Mouse (Mus musculus) myocyte (in vitro differentiated cells): ENCODE results near the gene Pold2.

Experiments used
- E2F4 ChIP-seq: IDR thresholded peaks from one replicate; pipeline ENCODE4 v1.6.1; 2011; ENCODE audit warnings: mild to moderate bottlenecking, control low read depth, moderate library complexity; ENCODE audit not compliant: insufficient read depth
- MAX ChIP-seq: IDR thresholded peaks from one replicate; pipeline ENCODE4 v1.6.1; 2011; ENCODE audit warnings: low read depth, mild to moderate bottlenecking, control low read depth
- POLR2A ChIP-seq: IDR thresholded peaks from one replicate; pipeline ENCODE4 v1.6.1; 2011; ENCODE audit warnings: low read depth, mild to moderate bottlenecking, control low read depth, moderate library complexity; ENCODE audit not compliant: insufficient read length
- POLR2AphosphoS2 ChIP-seq: IDR thresholded peaks from one replicate; pipeline ENCODE4 v1.6.1; 2011; ENCODE audit warnings: low read depth, control low read depth; ENCODE audit not compliant: insufficient read length

- TF ChIP-seq POLR2A (no peak), POLR2AphosphoS2 (no peak), MAX (no peak), E2F4 (no peak)
Observed at GRCm38 (mm10) chr11:5897839-5898238, 19.7 kb upstream of the Pold2 start.
